Mouse (Mus musculus): ENCODE measurements at regions not wholly inside any gene's neighbourhood (a gene's known extent, or its start where the extent isn't known, plus 50 kb on each side); places are given as distances from the start of the nearest gene placed in this dataset.

DNA sequence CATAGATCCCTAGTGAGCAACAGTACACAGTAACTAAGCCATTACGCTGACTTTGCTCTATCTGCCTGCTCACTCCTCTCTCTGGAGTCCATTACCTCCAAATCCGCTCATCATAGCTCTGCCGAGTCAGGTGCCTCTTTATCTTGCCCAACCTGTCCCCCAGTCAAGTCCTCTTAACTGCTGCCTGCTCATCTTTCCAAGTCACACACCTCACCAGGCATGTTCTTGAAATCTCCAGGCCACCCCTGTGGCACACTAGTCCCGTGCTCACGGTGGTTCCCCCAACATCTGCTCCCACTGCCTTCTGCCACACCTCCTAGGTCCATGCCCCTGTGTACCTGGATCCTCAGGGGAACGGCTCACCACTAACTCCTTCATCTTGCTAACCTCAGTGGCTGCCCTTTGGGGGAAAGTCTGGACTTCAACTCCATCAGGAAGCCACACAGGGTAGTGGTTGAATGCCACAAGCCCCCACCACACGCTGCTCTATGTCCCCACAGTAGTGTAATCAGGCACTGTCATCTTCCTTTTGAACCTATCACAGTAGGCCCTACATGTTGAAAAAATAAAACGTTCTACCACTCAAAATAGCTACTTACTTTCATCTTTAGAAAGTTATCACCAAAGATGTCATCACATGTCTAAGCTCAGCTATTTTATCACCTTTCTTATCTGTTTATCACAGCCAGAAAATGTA lies 126.3 kb upstream of the Klf14 start:
- DNase-seq (ENCODE audit: low spot score in 2 of 2) = no peak

DNA sequence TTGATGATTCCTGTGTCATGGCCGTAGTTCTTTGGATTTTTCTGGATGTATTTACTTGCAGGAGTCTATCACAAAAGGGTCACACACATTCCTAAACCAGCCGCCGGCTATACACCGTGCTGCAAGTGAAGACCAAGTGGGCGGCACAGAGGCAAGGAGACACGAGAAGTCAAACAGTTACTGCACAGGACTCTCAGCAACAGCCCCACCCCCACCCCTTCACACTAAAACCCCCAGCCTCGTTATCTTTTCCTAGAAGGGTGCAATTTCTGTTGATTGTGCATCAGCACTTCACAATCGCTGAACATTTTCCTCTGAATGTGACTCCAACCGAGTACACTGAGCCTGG lies 126.9 kb upstream of the Klf14 start:
- no peak for DNase-seq (ENCODE audit: low spot score in 2 of 2)

DNA sequence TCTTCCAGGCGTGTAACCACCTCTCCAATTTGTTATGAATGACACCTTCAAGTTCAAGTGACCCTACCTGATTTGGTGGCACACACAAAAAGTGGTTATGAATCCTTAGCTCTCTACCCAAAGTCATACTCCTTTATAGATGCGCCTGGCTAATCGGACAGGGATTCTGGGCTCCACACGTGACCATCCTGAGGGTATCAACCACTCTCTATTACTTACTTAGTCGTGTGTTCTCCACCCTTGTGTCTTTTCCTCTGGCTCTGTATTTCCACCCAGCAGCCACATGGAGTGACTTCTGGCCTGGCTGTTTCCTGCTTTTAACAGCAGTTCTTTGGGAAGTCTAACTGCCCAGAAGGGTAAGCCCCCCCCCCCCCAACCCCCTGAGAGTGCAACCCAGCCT lies 127.4 kb upstream of the Klf14 start:
- DNase-seq (ENCODE audit: low spot score in 2 of 2) = no peak

DNA sequence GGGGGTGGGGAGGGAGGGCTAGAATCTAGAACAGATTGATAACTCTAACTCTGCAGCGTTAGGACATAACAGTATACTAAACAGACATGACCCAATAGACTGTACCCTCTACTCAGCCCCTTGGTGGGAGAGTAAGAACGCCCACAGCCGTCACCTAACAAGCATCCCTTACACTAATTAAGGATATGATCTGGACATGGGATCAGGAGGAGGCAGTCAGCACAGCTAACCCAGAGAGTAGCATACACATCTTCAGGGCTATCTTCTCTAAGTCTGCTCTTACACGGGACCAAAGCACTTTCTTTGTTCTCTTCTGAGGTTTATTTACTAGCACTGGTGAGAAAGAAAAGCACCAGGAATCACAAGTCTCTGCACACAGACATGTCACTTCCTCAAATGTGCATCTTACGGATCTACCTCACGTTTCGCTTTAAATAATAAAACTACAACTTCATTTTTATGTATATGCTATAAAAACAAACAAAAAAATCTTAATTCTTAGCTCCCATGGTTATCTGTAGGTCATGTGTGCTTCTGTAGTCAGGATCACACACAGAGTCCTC lies 128.0 kb upstream of the Klf14 start:
- no peak for DNase-seq (ENCODE audit: low spot score in 2 of 2)

DNA sequence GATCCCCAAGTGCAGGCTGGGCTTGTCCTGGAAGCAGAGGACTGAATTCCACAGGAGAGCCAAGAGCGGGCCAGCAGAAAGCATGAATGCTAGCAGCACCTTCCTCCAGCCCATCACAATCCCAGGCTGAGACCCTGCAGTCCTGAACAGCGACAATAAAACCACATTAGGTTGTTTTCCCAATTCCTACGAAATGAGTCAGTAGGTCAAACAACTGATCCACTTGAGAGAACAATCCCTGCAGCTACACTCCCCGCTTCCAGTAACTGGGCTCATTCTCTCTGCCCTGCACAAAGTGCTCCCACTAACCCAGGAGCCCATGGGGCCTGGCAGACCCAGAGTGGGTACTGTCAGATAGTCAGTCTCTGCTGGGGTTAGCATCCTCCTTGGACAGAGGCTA lies 128.6 kb upstream of the Klf14 start:
- DNase-seq (ENCODE audit: low spot score in 2 of 2) = no peak

DNA sequence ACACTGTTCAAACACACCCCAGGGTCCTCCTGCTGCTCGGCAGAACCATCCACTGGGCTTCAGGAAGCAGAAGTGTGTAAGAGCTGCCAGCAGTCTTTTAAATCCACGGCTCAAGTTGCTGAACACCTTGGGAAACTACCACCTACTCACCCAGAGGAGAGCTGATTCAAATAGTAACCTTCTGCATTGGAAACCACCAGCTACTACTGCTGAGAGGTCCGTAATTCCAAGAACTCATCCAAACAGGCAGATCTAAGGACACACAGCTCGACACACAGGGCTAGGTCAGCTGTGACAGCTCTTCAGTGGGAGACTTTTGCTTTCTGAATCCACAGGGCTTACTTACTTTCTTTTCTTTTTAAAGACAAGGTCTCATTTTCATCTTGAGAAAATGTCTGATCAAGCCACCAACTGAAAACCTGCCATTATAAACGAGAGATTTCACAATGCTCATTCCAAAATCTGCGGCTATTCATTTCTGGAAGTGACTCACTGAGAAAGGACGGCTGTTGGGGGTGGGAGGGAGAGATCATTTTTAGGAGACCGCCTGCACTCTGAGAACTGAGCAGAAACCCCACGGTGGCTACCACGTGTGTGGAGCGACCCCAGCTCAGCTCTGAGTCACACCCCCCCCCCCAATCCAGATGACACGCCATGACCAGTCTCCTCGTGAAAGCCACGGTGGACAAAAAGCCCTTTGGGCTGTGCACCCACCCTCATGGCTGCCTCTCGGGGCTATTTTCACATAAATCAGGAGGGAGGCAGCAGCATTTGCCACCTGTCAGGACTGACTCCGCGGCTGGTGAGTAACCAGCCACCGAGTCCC lies 129.5 kb upstream of the Klf14 start:
- no peak for DNase-seq (ENCODE audit: low spot score in 2 of 2)

DNA sequence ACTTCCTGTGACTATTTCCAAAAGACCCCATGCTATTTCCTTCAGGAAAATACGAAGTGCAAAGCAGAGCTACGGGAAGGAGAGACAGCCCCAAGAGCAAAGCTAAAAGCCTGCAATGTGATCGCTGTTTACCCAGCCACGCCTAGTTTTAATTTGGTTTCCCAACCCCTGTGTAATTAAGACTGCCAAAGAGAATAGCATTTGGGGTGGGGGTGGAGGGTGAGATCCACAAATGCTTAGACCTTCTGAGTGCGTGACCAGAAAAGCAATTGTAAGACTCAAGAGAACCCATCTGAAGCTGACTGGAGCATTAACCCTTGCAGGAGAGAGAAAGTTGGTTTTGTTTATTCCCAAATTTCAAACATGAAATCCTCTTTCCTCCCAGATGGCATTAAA lies 130.1 kb upstream of the Klf14 start:
- no peak for DNase-seq (ENCODE audit: low spot score in 2 of 2)

DNA sequence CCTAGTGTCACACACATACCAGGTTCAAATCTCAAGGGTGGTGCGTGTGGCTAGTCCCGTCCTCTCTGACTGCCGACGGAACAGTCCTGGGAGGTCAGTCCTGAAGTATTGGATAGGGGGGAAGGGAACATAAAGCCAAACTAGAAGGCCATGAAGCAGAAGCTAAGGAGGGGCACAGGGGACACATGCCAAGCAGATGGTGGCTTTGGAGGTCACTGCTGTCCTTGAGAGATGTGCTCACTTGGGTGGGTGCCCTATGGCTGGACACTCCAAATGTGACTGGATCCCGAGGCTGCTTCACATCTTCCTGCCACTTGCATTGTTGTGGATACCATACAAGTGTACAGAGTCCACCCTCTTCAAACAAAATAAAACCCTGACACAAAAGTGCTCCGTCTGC lies 131.4 kb upstream of the Klf14 start:
- DNase-seq (ENCODE audit: low spot score in 2 of 2) = no peak

DNA sequence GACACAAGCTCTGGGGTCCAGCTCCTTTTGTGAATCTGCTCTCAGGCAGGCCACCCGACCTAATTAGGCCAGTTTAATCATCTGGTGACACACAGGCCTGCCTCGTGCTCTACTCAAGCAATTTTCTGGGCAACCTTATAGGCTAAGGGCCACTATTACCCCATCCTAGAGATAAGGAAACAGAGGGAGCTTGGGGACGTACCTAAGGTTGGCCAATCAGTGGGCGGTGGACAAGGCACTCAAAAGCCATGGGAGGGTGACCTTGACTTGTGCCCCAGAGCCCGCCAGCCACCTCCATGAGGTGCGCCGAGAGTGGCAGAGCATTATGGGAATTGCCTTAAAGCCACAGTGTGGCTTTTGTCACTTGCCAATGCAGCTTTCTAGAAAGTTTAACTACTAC lies 131.9 kb upstream of the Klf14 start:
- DNase-seq (ENCODE audit: low spot score in 2 of 2) = no peak

DNA sequence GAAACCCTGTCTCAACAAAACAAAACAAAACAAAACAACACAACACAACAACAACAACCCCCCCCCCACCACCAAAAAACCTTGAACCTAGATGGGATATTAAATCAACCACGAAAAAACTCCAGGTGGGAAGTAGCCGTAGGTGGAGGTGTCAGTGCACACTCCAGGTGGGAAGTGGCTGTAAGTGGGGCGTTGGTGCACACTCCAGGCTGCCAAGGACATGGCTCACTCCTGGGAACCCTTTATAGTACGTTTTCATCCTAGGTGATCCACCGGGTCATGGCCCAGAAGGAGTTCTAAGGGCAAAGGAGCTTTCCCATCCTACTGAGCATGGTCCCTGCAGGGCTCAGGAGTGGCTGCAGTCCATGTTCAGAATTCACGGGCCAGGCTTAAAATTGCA lies 133.4 kb upstream of the Klf14 start:
- no peak for DNase-seq (ENCODE audit: low spot score in 2 of 2)

DNA sequence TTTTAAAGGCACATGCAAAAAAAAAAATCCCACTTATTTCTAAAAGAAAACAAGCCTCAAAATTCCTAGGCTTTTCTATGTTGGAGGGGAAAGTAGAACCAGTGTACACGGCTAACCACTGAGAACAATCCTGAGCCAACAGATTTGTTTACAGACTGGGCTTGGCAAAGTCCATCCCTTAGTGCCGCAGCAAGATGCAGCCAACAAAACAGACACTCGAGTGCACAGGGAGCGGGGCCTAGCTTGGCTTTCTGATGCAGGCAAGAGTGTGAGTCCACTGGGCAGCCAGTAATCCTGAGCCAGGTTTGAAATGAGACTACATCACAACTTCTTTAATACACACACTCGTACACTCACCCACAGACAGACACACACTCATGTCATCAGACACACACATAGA lies 133.9 kb upstream of the Klf14 start:
- DNase-seq (ENCODE audit: low spot score in 2 of 2) = no peak

DNA sequence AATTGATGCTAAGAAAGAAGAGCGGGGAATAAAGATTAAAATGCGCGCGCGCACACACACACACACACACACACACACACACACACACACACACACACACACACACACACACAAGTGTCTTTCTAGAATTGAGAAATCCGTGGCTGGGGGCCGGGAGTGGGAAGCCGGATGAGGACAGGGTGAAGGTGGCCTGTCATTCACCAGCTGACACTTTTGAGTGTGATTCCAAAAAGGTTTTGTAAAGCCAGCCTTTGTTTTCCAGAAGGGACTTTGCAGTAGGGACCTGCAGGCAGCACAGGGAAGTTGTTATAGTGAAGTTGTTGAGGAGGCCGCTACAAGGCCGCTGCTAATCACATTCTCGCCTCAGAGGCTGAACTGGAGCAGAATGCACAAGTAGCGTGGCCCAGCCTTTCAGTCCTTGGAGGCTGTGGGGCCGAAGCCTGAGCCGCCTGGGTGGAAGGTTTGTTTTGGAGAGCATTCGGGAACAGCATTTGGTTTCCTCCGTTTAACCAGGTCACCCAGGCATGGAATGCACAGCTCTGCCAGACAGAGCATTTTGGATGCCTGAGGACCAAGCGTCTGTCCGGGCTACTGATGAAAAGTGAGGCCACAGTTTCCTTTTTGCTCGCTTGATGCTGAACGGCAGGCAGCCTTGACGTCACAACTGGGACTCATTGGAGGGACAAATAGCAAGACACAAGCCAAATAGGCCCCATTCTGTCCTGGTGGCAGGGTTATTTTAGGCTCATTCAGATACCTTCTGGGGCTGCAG lies 137.3 kb upstream of the Klf14 start:
- DNase-seq (ENCODE audit: low spot score in 2 of 2) = no peak

DNA sequence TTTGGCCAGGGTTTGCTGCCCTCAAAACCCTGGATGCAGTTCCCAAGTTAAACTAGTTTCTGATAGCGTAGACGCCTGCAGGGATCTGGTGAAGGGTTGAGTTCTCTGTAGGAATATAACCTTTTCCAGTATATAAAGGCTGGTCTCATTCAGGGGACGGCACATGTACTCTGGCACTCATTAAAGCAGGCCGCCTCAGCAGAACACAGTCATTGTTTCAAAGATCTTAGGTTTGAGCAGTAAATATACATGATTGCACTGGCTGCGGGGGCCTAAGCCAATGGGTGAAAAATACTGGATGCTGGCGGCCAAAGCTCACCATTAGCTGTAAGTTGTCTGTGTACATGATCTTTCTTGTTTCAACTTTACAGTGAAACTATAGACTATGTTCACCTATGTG lies 137.9 kb upstream of the Klf14 start:
- DNase-seq (ENCODE audit: low spot score in 2 of 2) = no peak

DNA sequence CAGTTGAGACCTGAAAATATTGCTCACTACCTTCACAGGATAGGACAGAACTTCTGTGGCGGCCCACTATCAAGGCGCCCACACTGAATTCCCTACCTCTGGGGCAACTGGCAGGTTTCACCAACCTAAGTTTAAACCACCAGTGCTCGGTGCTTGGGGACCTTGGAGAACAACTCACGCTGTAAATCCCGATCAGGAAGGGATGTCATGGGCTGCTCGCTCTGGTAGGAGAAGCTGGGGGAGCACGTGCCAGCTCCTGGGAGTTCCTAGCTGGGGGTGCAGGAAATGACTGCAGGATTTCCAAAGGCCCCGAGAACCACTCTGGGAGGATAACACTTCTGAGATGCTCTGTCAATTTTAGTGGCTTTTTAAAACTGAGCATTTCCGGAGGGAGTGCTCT lies 138.4 kb upstream of the Klf14 start:
- no peak for DNase-seq (ENCODE audit: low spot score in 2 of 2)

DNA sequence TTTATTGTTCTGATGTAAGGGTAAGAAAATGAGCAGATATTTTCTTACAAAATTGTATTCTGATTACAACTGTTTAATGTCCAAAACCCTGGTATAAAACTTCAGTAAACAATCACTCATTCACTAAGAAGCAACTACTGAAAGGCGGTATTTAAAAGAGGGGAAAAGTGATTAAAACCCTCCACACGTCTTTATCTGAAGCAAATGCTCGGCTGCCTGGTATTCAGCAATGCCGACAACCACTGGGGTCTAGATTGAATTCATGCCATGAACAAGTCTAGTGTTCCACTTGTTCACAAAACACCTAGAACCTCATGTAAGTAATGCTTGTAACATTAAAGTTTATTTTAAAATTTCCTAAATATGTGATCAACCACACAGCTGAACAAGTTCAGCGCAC lies 139.2 kb upstream of the Klf14 start:
- no peak for DNase-seq (ENCODE audit: low spot score in 2 of 2)

DNA sequence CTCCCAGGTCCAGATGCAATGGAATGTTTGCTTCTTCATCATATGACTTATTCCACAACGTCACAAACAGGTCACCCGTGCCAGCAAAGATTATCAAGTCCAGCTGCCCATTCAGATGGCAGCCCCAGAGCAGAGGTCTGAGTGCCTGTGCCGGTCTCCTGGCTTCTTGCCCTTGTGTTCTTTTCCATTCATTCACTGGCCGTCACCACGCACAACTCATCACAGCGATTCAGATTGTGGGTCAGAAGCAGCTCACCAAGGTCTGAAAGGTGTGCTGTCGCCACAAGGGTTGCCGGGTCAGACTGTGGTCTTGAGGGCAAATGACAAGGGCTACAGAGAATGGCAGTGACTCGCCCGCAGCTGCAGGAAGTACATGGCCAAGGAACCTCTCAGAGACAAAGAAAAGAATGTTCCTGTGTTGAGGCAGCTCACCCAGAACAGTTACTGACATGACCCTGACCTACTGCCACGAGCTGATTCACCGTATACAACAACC lies 141.3 kb upstream of the Klf14 start:
- DNase-seq (ENCODE audit: low spot score in 2 of 2) = no peak

DNA sequence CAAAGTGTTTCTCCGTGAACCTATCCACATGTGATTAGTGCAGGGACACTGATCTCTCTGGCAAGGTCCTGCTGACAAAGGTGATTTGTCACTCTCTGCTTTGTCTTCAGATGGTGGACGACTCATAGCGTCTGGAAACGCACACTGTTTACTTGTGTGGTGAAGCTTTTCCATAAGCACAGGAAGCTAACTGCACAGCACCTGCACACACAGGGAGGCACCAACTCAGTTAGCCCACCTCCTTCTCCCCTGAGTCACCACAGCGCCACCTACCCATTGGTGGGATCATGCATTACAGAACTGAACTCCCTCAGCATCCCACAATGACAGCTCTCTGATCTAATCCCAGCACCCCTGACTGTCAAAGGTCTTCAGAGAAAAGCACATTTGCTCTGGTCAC lies 141.9 kb upstream of the Klf14 start:
- no peak for DNase-seq (ENCODE audit: low spot score in 2 of 2)

DNA sequence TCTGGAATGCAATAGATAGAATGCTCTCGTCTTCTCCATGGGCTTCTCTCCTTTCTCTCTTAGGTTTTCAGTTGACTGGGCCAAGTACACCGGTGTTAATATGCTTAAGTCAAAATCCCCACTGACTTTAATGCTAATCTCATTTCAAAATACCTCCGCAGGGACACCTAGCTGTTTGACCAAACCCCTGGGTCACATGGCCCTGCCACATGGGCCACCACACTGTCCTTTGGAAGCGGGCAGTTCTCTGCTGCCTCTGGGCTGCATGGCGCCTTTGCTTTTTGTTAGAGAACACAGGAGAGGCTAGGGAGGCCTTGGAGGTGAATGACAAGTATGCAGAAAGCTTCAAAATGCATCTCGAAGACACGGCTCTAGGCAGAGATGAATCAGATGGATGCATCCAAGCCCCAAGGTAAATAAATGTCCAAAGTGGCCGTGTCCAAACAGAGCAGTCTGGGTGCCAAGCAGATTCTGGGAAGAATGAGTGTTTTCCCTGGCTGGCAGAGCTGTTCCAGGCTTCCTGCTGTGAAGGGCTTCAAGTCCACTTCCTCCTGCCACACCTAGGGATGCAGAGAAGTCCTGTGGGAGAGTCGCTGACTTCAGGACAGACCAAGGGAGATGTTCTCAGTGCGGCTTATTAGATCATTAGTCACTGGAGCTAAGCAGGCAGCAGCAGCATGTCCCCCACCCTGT lies 147.4 kb upstream of the Klf14 start:
- DNase-seq (ENCODE audit: low spot score in 2 of 2) = no peak

DNA sequence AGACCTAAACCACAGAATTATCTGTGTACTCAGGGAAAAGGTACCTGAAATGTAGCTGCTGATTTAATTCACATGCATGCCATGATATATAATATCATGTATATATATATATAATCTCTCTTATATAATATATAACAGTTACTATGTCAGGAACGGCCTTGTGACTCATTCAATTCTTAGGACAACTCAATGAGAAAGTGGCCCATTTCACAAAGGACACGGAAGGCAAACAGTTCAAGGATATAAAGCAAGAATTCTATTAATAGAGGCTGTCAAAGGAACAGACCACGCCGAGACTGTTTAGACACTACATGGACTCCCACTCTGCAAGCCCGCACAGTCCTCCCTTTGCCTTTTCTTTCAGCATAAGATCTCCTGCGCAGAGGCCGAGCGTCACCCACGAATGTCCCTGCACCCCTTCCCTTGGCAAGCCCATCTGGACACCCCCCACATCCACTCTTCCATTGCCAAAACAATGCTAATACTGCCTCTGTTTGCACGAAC lies 148.0 kb upstream of the Klf14 start:
- DNase-seq (ENCODE audit: low spot score in 2 of 2) = no peak

DNA sequence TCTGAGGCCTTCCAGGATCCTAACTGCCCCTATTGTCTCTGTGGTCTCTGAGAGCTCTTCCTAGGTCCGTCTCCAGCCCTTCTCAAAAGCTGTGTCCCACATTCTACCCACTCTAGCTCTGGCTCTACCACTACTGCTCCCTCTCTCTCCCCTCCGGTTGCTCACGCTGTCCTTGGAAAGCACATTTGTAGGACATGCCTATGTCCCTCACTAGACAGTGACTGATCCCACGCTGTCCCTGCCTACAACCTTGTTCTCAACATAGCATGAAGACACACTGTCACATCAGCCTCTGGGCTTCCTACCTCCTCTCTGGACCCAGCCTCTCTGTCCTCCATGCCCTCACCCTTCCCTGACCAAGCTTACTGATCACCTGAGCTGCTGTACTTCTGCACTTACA lies 148.5 kb upstream of the Klf14 start:
- DNase-seq (ENCODE audit: low spot score in 2 of 2) = no peak

DNA sequence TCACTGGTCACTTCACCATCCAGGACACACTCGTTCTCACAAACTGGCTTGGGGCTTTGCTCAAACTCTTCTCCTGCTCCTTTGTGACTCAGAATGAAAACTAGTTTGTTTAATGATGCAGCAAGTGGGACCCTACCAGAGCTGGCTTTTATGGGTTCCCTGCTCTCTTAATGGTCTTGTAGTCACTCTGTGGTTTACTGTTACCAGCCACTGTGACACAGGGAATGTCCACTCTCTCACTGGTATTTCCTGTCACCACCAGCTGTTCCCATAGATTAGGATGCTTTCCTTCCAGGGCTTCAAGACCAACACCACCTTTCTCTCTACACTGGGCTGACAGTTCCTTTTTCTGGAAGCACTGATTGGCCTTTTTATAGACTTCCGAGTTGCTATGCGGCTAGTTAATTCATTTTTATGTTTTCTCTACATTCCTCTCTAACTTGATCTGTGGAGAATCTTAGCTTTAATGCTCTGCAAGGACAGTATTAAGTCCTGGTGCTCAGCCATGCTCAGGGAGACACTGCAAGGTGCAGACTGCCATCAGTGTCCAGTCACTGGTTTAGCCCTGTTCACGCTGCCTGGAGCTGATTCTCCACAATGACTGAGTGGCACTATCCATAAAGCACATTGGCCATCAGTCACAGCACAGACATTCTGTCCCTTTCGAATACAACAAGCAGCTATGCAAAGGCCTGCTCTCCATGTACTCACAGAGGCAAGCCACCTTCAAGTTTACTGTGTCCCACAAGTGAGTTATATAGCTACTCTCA lies 149.2 kb upstream of the Klf14 start:
- DNase-seq (ENCODE audit: low spot score in 2 of 2) = no peak

Measured in spleen, postnatal 14 days (tissue).